Mouse (Mus musculus) gastrocnemius, postnatal 10 days (tissue): ENCODE data around the gene Hspa1b. TPM values are rescaled to one million over a fixed set of nuclear protein-coding genes. Genes with fewer than 3 reads are reported as not detected.
"Not testable (repeated sequence)": the region's sequence is repeated elsewhere in the genome, so short reads cannot be mapped to it uniquely, and the experiment has no call there.

Experiments used
- DNase-seq: peaks from one replicate; pipeline ENCODE4 v3.0.0; 2021; ENCODE audit warnings: mixed read lengths
- total RNA-seq, 2 experiments: library from RNA; stranded (reverse); gene quantifications; 2 replicates each; pipeline ENCODE4 v1.2.3; 2021

Gene Hspa1b
- total RNA-seq, 2 experiments from 2014 or later: 2.2 to 4.3 TPM

- DNase-seq: no peak
Measured at GRCm38 (mm10) chr17:34953904-34954303, 5.1 kb downstream of the Hspa1b start.

GRCm38 (mm10) chr17:34953258-34953657 lies 5.8 kb downstream of the Hspa1b start:
- no peak for DNase-seq

- DNase-seq: peak; percentile 84
Measured at GRCm38 (mm10) chr17:34952378-34953040, 6.5 kb downstream of the Hspa1b start.

- DNase-seq: no peak
Measured at GRCm38 (mm10) chr17:34951636-34952377, 7.2 kb downstream of the Hspa1b start.

GRCm38 (mm10) chr17:34950514-34951455 lies 8.3 kb downstream of the Hspa1b start:
- DNase-seq: no peak

- DNase-seq: no peak
Measured at GRCm38 (mm10) chr17:34949553-34949969, 9.5 kb downstream of the Hspa1b start.

GRCm38 (mm10) chr17:34948721-34949552 lies 10.1 kb downstream of the Hspa1b start:
- DNase-seq: not testable (repeated sequence)

GRCm38 (mm10) chr17:34947606-34948005 lies 11.4 kb downstream of the Hspa1b start:
- DNase-seq: no peak

- DNase-seq: no peak
Measured at GRCm38 (mm10) chr17:34946486-34947140, 12.4 kb downstream of the Hspa1b start.

- no peak for DNase-seq
Measured at GRCm38 (mm10) chr17:34944362-34944761, 14.7 kb downstream of the Hspa1b start.

GRCm38 (mm10) chr17:34943128-34943815 lies 15.8 kb downstream of the Hspa1b start:
- no peak for DNase-seq

- DNase-seq: no peak
Measured at GRCm38 (mm10) chr17:34941344-34942041, 17.5 kb downstream of the Hspa1b start.

- DNase-seq: no peak
Measured at GRCm38 (mm10) chr17:34937960-34938505, 21.0 kb downstream of the Hspa1b start.

- no peak for DNase-seq
Measured at GRCm38 (mm10) chr17:34934830-34935229, 24.2 kb downstream of the Hspa1b start.

GRCm38 (mm10) chr17:34934031-34934430 lies 25.0 kb downstream of the Hspa1b start:
- no peak for DNase-seq

GRCm38 (mm10) chr17:34932287-34932686 lies 26.8 kb downstream of the Hspa1b start:
- DNase-seq: no peak

- DNase-seq: no peak
Measured at GRCm38 (mm10) chr17:34931735-34932098, 27.3 kb downstream of the Hspa1b start.

GRCm38 (mm10) chr17:34931061-34931734 lies 27.8 kb downstream of the Hspa1b start, which contains the start of gene Neu1:
Neu1 (plus strand) TSS chr17:34931253.
- DNase-seq: peak; percentile 98

GRCm38 (mm10) chr17:34928841-34929240 lies 30.2 kb downstream of the Hspa1b start:
- DNase-seq: no peak
